Mouse (Mus musculus) myocyte (in vitro differentiated cells): ENCODE measurements around the gene Dpysl5.

Experiments
- CEBPB ChIP-seq: IDR thresholded peaks from 2 replicates; pipeline ENCODE4 v1.6.1; 2011; ENCODE audit warnings: mild to moderate bottlenecking, moderate library complexity; ENCODE audit not compliant: poor library complexity, insufficient read depth, severe bottlenecking
- E2F4 ChIP-seq: IDR thresholded peaks from one replicate; pipeline ENCODE4 v1.6.1; 2011; ENCODE audit warnings: mild to moderate bottlenecking, control low read depth, moderate library complexity; ENCODE audit not compliant: insufficient read depth
- MAX ChIP-seq: IDR thresholded peaks from one replicate; pipeline ENCODE4 v1.6.1; 2011; ENCODE audit warnings: low read depth, mild to moderate bottlenecking, control low read depth
- MYOD1 ChIP-seq, 3 experiments: IDR thresholded peaks; one replicate each; pipeline ENCODE4 v1.6.1; 2011; ENCODE audit warnings: control low read depth in 2 of 3, low read depth in 2 of 3, mild to moderate bottlenecking in 2 of 3, moderate library complexity in 1 of 3; ENCODE audit not compliant: insufficient read length in 2 of 3, control insufficient read depth in 1 of 3
- MYOG ChIP-seq, 3 experiments: IDR thresholded peaks; one replicate each; pipeline ENCODE4 v1.6.1; 2011; ENCODE audit warnings: control low read depth in 2 of 3, low read depth in 2 of 3, mild to moderate bottlenecking in 2 of 3; ENCODE audit not compliant: insufficient read length in 2 of 3, control insufficient read depth in 1 of 3, insufficient read depth in 1 of 3
- POLR2A ChIP-seq: IDR thresholded peaks from one replicate; pipeline ENCODE4 v1.6.1; 2011; ENCODE audit warnings: low read depth, mild to moderate bottlenecking, control low read depth, moderate library complexity; ENCODE audit not compliant: insufficient read length
- POLR2AphosphoS2 ChIP-seq: IDR thresholded peaks from one replicate; pipeline ENCODE4 v1.6.1; 2011; ENCODE audit warnings: low read depth, control low read depth; ENCODE audit not compliant: insufficient read length
- REST ChIP-seq: IDR thresholded peaks from one replicate; pipeline ENCODE4 v1.6.1; 2011; ENCODE audit warnings: mild to moderate bottlenecking, control low read depth, moderate library complexity; ENCODE audit not compliant: insufficient read depth, insufficient read length
- SRF ChIP-seq: IDR thresholded peaks from one replicate; pipeline ENCODE4 v1.6.1; 2011; ENCODE audit warnings: low read depth; ENCODE audit not compliant: control insufficient read depth, insufficient read length
- TCF12 ChIP-seq: IDR thresholded peaks from one replicate; pipeline ENCODE4 v1.6.1; 2011; ENCODE audit warnings: mild to moderate bottlenecking, control low read depth; ENCODE audit not compliant: poor library complexity, insufficient read depth, severe bottlenecking
- TCF3 ChIP-seq: IDR thresholded peaks from one replicate; pipeline ENCODE4 v1.6.1; 2011; ENCODE audit warnings: low read depth, control low read depth; ENCODE audit not compliant: insufficient read length
- USF1 ChIP-seq: IDR thresholded peaks from one replicate; pipeline ENCODE4 v1.6.1; 2011; ENCODE audit warnings: low read depth, mild to moderate bottlenecking, control low read depth, moderate library complexity

DNA sequence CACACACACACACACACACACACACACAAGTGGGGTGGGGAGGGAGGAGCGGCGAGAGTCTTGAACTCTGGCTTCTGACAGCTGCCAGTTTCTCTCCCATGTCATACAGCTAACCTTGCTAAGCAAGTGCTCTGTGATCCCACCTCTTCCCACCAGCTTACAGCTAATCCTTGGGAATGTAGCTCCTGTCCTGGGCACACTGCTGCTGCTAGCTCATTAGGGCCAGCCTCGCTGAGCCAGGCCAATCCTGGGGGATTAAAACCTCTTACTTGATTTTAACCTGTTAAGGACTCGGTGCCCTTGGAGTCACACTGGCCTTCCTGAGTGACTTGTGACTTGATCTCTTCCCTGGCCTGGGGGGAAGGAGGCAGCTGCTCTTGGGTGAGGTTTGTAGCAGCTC is 23.3 kb downstream of the Dpysl5 start:
- TF ChIP-seq E2F4 (no peak), MYOD1 (IDR thresholded peaks at IDR 0.05; ENCODE audit: control insufficient read depth in 1 of 3, insufficient read length in 2 of 3, low read depth in 2 of 3) (no peak), SRF (no peak), POLR2A (no peak), MAX (no peak), TCF12 (no peak), POLR2AphosphoS2 (no peak), CEBPB (no peak), REST (no peak), MYOG (IDR thresholded peaks at IDR 0.05; ENCODE audit: control insufficient read depth in 1 of 3, insufficient read depth in 1 of 3, insufficient read length in 2 of 3, low read depth in 2 of 3) (no peak), USF1 (no peak), TCF3 (no peak)
